Mouse (Mus musculus) lung, postnatal 0 days (tissue): ENCODE measurements around the gene Gm10273. TPM values are rescaled to one million over a fixed set of nuclear protein-coding genes. Genes with fewer than 3 reads are reported as not detected.

Experiments
- ATAC-seq: fragments of 200-750 bp; cut with Nextera tagmentation; 2 replicates; pipeline ENCODE4 v1.8.0; 2017; ENCODE audit warnings: moderate library complexity
- DNase-seq: peaks from one replicate; pipeline ENCODE4 v3.0.0-alpha.2; 2016; ENCODE audit warnings: low spot score
- H3K27ac ChIP-seq: fragments of 300-500 bp; sonication (generic); 2 replicates; pipeline ENCODE4 v1.5.1; 2014; ENCODE audit warnings: antibody characterized with exemption, mild to moderate bottlenecking, low read length, mixed read lengths
- H3K27me3 ChIP-seq: fragments of 300-500 bp; sonication (generic); replicated peaks from 2 replicates; pipeline ENCODE4 v1.6.1; 2014; ENCODE audit warnings: low read length, mixed read lengths; ENCODE audit not compliant: insufficient read depth
- H3K36me3 ChIP-seq: fragments of 300-500 bp; sonication (generic); 2 replicates; pipeline ENCODE4 v1.6.1; 2014; ENCODE audit warnings: low read length, mixed read lengths; ENCODE audit not compliant: insufficient read depth
- H3K4me1 ChIP-seq: fragments of 300-500 bp; sonication (generic); 2 replicates; pipeline ENCODE4 v1.6.1; 2014; ENCODE audit warnings: antibody characterized with exemption, low read depth, low read length, mixed read lengths; ENCODE audit not compliant: insufficient read depth
- H3K4me2 ChIP-seq: fragments of 300-500 bp; sonication (generic); replicated peaks from 2 replicates; pipeline ENCODE4 v1.6.1; 2014; ENCODE audit warnings: low read depth, mild to moderate bottlenecking, low read length, moderate library complexity, mixed read lengths
- H3K4me3 ChIP-seq: fragments of 300-500 bp; sonication (generic); 2 replicates; pipeline ENCODE4 v1.5.1; 2014; ENCODE audit warnings: low read depth, low read length
- H3K9ac ChIP-seq: fragments of 300-500 bp; sonication (generic); replicated peaks from 2 replicates; pipeline ENCODE4 v1.6.1; 2014; ENCODE audit warnings: low read depth, mild to moderate bottlenecking
- H3K9me3 ChIP-seq: fragments of 300-500 bp; sonication (generic); 2 replicates; pipeline ENCODE4 v1.6.1; 2016; ENCODE audit warnings: low read length, mixed read lengths
- CTCF ChIP-seq: IDR thresholded peaks from 2 replicates; pipeline ENCODE4 v1.5.1; 2016; ENCODE audit warnings: antibody characterized with exemption, mild to moderate bottlenecking
- EP300 ChIP-seq: IDR thresholded peaks from 2 replicates; pipeline ENCODE4 v1.6.1; 2016; ENCODE audit warnings: antibody characterized with exemption, mild to moderate bottlenecking, control low read depth
- WGBS: fragments of 180-500 bp; shearing (Covaris S2); extraction: QIAGEN DNeasy Blood & Tissue Kit; methylation state at CpG from one replicate; pipeline ENCODE4 v1.1.7; 2014; 5-methylcytosine and 5-hydroxymethylcytosine counted together
- polyA plus RNA-seq: library from polyadenylated mRNA; unstranded; fragments of >200 nt; fragmentation: Nextera tagmentation; extraction: Ambion mirVana; gene quantifications from 2 replicates; pipeline ENCODE4 v1.2.1, GENCODE M21; 2015

Gene Gm10273
- polyA plus RNA-seq, 1 experiment from 2014 or later: 12.7 TPM

DNA sequence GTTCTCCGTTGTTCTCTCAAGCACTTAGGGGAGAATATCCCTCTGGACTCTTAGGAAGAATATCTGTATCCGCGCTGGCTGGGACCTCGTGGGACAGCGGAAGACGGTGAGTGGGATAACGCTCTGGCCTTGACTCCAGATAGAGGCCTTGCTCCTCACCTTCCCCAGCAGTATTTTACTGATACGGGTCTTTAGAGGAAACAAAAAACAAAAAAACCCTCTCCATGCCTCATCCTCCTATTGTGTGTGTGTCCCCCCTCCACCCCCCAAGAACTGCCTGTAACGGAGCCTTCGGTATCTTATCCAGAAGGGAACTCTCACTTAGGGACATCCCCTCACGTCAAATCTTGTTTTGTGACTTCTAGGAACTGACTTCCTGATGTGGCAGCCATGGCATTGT lies 46.3 kb downstream of the Gm10273 start, which contains the start of gene Oit3:
Gene Oit3, minus strand, starts transcription at position 44 of the 400 bp plus-strand sequence.
- Histone ChIP-seq H3K27ac (0 out of 2 replicates have a peak within 1 kb of the TSS, but pooled peaks have one; percentile 73), H3K4me1 (peaks cover 11% of the 10 kb centered on the region; the same call in 1 of the 2 replicates), H3K4me3 (no peak within 1 kb of the TSS), H3K9me3 (no peaks in the 10 kb centered on the region), H3K27me3 (no peaks in the 10 kb centered on the region), H3K36me3 (no peaks in the 10 kb centered on the region), H3K4me2 (no peak within 1 kb of the TSS), H3K9ac (no peak within 1 kb of the TSS)
- TF ChIP-seq EP300 (no peak), CTCF (no peak)
- 57% methylated on average over 11 of the region's 11 CpGs for WGBS
- DNase-seq: no peak
- ATAC-seq: 0 out of 2 replicates have a peak, but pooled peaks have one; percentile 14

DNA sequence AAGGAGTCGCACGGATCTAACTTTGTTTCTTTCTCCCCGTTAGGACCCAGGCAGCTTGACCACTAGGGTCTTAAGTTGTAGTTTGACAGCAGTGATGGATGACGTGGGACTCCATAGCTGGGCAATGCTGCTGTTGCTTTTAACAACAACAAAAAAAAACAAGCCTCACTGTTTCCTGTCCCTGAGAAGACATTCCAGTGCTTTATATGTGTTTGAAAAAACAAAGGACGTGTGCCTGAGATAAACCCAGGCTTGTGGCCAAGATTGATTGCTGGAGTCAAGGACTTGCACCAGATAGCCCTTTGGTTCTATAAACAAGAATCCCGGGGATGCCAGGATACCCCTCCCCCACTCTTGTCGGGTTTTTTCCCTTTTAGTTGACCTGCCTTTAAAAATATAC lies 47.8 kb downstream of the Gm10273 start:
- Histone ChIP-seq H3K4me3 (no peak overlapping the region), H3K27ac (no peak overlapping the region), H3K4me2 (no peak overlapping the region), H3K9ac (no peak overlapping the region), H3K27me3 (no peaks in the 10 kb centered on the region), H3K4me1 (peaks cover 11% of the 10 kb centered on the region; the same call in 1 of the 2 replicates), H3K9me3 (no peaks in the 10 kb centered on the region), H3K36me3 (no peaks in the 10 kb centered on the region)
- ATAC-seq (peak; percentile 43), DNase-seq (peak; percentile 70)
- peak; percentile 25 for TF ChIP-seq CTCF
- TF ChIP-seq EP300: peak; percentile 72
- 5% methylated on average over 7 of the region's 7 CpGs for WGBS

DNA sequence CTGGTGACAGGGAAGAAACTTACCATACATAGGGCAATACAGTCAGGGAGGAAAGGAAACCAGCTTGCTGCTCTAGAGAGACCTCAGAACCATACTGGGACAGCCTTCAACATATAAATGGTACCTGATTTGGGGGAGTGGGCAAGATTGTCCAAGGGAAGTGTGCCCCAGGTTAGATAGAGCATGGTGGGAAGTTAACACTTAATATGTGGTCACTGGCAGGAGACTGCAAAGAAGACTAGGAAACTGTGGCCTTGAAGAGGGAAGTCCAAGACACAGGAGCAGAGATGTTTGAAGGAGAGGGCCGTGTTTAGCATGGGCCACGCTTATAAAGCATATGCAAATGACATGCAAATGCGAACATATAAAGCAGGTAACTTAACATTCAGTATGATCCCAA lies 48.7 kb downstream of the Gm10273 start:
- Histone ChIP-seq H3K4me1 (peaks cover 11% of the 10 kb centered on the region; the same call in 1 of the 2 replicates), H3K4me3 (no peak overlapping the region), H3K9me3 (no peaks in the 10 kb centered on the region), H3K36me3 (no peaks in the 10 kb centered on the region), H3K4me2 (no peak overlapping the region), H3K9ac (no peak overlapping the region), H3K27ac (no peak overlapping the region), H3K27me3 (no peaks in the 10 kb centered on the region)
- ATAC-seq: no peak
- DNase-seq: no peak
- TF ChIP-seq CTCF (no peak), EP300 (no peak)
- 84% methylated on average over 3 of the region's 3 CpGs for WGBS

DNA sequence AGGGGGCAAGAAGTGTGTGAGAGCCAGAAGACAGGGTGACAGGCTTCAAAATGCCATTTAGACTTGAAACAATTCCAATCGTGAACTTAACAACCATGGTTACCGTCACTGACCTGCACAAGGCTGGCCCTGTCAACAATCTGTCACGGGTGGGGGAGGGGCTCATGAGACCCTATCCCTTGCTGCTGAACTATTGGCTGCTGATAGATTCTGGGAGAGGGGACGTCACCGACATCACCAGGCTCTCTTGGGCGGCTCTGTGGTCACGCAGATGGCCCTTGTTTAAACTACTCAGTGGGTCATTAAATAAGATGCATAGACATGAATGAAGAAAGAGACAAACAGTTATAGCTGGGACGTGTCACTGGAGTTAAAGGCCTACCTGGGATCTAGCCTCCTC lies 49.2 kb downstream of the Gm10273 start:
- no peak for TF ChIP-seq EP300
- 45% methylated on average over 8 of the region's 8 CpGs for WGBS

More for the DNA sequence above, 49.2 kb downstream of the Gm10273 start:
- Histone ChIP-seq H3K9ac (no peak overlapping the region), H3K4me1 (peaks cover 10% of the 10 kb centered on the region; the same call in 1 of the 2 replicates), H3K27me3 (no peaks in the 10 kb centered on the region), H3K4me2 (no peak overlapping the region), H3K9me3 (no peaks in the 10 kb centered on the region), H3K4me3 (no peak overlapping the region), H3K27ac (no peak overlapping the region), H3K36me3 (no peaks in the 10 kb centered on the region)
- DNase-seq (no peak), ATAC-seq (no peak)

Other genes with a start within 250 kb of the Gm10273 start
- gene Sept10, start 173.8 kb upstream of the Gm10273 start, polyA plus RNA-seq: 42.2 and 45.2 TPM in 2 replicates
- gene Sowahc, start 173.7 kb upstream of the Gm10273 start, polyA plus RNA-seq: 9.7 and 13.2 TPM in 2 replicates
- 40.6 and 40.7 TPM in 2 replicates for gene P4ha1, start 72.3 kb upstream of the Gm10273 start, polyA plus RNA-seq
- 0.12 and 0.43 TPM in 2 replicates for gene Pla2g12b, start 8.0 kb downstream of the Gm10273 start, polyA plus RNA-seq
- 1.1 and 1.7 TPM in 2 replicates for gene Oit3, start 46.1 kb downstream of the Gm10273 start, polyA plus RNA-seq
- not detected in 2 replicates for gene Gm10322, start 220.4 kb downstream of the Gm10273 start, polyA plus RNA-seq
- gene Mcu, start 221.1 kb downstream of the Gm10273 start, polyA plus RNA-seq: 33.5 and 34.5 TPM in 2 replicates